Mouse (Mus musculus): ENCODE data around the gene Yjefn3. TPM values are rescaled to one million over a fixed set of nuclear protein-coding genes. Genes with fewer than 3 reads are reported as not detected.

The Yjefn3 gene
- polyA plus RNA-seq, 1 experiment from 2014 or later, result 5.5 TPM

DNA sequence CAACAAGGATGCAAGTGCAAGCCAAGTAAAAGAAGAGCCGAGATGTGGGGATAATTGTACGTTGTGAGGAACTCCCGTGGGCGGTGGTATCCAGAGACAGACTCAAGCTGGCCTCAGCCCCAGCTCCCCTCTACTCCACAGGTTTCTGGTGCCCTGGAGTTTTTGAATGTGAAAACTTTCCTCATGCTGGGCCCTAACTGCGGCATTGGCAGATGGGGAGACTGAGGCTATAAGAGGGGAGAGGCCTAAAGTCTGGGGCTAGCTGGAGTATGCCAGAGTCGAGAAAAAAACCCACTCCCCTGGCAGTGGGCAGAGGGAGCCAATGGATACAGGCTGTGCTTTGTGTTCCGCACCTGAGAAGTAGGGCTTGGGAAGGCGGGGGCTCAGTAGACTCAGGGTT lies 1.6 kb upstream of the Yjefn3 start:
- H3K27me3 ChIP-seq, result no peaks in the 10 kb centered on the region
- H3K27ac ChIP-seq, result no peak overlapping the region
- no peaks in the 10 kb centered on the region for H3K9me3 ChIP-seq
- no peak for ATAC-seq (ENCODE audit: borderline replicate concordance, extremely low read depth, low FRiP score, low TSS enrichment)
- H3K4me2 ChIP-seq, result peak overlapping the region; percentile 95; the same call in 1 of the 2 replicates
- H3K9ac ChIP-seq, result no peak overlapping the region
- WGBS, result 75% methylated on average over 8 of the region's 8 CpGs
- H3K4me1 ChIP-seq, result peaks cover 28% of the 10 kb centered on the region
- H3K4me3 ChIP-seq, result no peak overlapping the region
- peaks cover 13% of the 10 kb centered on the region for H3K36me3 ChIP-seq

DNA sequence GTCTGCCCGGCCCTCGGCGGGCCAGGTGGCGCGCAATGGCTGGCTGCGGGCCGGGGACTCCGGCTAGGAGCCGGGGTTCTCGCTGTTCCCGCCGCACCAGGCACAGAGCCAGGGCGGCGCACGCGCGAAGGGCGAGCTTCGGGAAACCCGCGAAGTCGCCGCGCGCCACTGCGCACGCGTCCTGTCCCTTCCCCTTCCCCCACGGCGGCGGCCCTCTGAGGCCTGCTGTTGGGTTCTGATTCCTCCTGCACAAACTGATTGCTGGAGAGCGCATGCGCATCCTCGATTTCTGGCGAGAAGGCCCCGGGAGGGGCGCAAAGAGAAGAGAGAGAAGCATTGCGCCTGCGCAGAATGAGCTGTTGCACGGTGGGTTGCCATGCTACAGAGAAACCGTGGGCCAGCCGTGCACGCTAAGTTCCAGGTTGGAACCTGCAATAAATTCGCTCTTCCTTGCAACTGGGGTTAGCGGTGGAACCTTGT lies 591 bp upstream of the Yjefn3 start:
- H3K9ac ChIP-seq, result peak overlapping the region; percentile 69
- H3K27me3 ChIP-seq, result no peaks in the 10 kb centered on the region
- H3K9me3 ChIP-seq, result no peaks in the 10 kb centered on the region
- H3K4me1 ChIP-seq, result peaks cover 30% of the 10 kb centered on the region
- H3K4me3 ChIP-seq, result peak overlapping the region; percentile 72
- peak; percentile 86 for ATAC-seq (ENCODE audit: borderline replicate concordance, extremely low read depth, low FRiP score, low TSS enrichment)
- peak overlapping the region; percentile 95 for H3K4me2 ChIP-seq
- under 1% methylated on average over 45 of the region's 45 CpGs for WGBS
- peak overlapping the region; percentile 90 for H3K27ac ChIP-seq
- peaks cover 5% of the 10 kb centered on the region; the same call in 1 of the 2 replicates for H3K36me3 ChIP-seq

DNA sequence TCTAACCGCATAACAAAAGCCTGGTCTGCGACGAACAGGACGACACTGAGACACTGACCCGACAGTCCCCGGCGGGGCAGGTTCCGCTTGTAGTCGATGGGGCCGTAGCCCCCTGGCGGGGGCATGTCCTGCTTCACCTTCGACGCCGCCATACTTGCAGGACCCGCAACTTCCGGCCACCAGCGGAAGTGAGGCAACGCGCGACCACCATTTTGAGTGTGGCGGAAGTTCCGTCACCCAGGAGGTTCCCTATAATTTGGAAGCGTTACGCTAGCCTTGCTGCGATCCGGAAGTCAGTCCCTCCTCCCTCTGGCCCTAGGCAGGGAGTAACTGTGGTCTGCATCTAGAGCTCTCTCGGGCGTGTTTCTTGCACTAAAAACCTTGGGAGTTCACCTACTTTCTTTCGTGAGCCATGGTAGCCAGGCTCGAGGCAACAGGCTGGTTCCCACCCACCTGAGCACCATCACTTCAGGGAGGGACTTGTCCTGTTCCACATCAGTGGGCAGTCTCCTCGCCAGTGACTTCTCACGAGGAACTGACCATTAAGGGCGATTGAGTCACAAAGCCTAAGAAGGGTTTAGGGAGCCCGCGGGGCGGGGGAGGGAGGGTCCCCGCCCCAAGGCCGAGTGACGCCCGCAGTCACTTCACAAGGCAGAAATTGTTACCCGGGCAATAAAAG lies 889 bp downstream of the Yjefn3 start:
- Histone ChIP-seq H3K4me3 (peak overlapping the region; percentile 72), H3K36me3 (no peaks in the 10 kb centered on the region), H3K27ac (peak overlapping the region; percentile 90), H3K4me2 (peak overlapping the region; percentile 95), H3K4me1 (peaks cover 31% of the 10 kb centered on the region), H3K9ac (peak overlapping the region; percentile 71), H3K9me3 (no peaks in the 10 kb centered on the region), H3K27me3 (no peaks in the 10 kb centered on the region)
- ATAC-seq (ENCODE audit: borderline replicate concordance, extremely low read depth, low FRiP score, low TSS enrichment), result peak; percentile 82
- WGBS, result 2% methylated on average over 41 of the region's 41 CpGs

DNA sequence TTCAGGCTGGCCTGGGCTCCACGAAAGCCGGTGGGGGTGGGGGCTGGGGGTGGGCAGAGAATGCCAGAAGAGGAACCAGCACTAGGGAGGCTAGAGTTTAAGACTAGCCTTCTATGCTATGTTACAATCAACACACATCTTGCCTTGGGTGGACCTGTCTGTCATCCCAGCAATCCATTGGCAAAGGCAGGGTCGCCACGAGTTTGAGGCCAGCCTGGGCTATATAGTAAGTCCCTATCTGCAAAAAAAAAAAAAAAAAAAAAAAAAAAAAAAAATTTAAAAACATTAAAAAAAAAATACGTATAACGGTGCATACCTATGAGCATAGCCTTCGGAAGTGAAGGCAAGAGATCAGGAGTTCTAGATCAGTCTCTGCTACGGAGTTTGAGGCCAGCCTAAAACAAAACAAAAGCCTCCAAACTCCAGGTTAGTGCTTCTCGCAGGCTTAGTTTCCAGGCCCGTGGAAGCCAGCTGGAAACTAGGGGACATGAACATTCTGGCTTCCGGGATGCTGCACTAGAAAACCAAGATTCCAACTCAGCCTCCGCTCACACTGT lies 1.5 kb downstream of the Yjefn3 start:
- Histone ChIP-seq H3K36me3 (no peaks in the 10 kb centered on the region), H3K9me3 (no peaks in the 10 kb centered on the region), H3K4me2 (peak overlapping the region; percentile 95), H3K4me1 (peaks cover 31% of the 10 kb centered on the region), H3K27me3 (no peaks in the 10 kb centered on the region), H3K27ac (peak overlapping the region; percentile 90), H3K9ac (peak overlapping the region; percentile 71), H3K4me3 (peak overlapping the region; percentile 72)
- no peak for ATAC-seq (ENCODE audit: borderline replicate concordance, extremely low read depth, low FRiP score, low TSS enrichment)
- 16% methylated on average over 12 of the region's 12 CpGs for WGBS

DNA sequence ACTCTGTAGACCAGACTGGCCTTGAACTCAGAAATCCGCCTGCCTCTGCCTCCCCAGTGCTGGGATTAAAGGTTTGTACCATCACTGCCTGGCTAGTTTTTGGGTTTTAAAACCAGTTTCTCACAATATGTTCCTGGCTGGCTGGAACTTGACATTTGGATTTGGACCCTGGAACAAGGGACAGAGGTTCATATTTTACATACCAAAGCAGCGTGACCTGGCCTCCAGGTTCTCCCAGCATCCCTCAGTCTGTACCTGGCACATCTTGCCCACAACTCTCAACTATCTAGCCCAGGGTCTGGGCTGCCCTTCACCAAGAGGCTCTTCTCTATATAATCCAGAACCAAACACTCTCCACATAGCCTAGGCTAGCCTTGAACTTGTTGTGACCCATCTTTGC lies 2.6 kb downstream of the Yjefn3 start:
- Histone ChIP-seq H3K9ac (no peak overlapping the region), H3K27me3 (no peaks in the 10 kb centered on the region), H3K4me3 (no peak overlapping the region), H3K9me3 (no peaks in the 10 kb centered on the region), H3K36me3 (no peaks in the 10 kb centered on the region), H3K4me1 (peaks cover 35% of the 10 kb centered on the region), H3K27ac (no peak overlapping the region), H3K4me2 (peak overlapping the region; percentile 95; the same call in 1 of the 2 replicates)
- no peak for ATAC-seq (ENCODE audit: borderline replicate concordance, extremely low read depth, low FRiP score, low TSS enrichment)
- WGBS, result 93% methylated on average over 2 of the region's 2 CpGs

DNA sequence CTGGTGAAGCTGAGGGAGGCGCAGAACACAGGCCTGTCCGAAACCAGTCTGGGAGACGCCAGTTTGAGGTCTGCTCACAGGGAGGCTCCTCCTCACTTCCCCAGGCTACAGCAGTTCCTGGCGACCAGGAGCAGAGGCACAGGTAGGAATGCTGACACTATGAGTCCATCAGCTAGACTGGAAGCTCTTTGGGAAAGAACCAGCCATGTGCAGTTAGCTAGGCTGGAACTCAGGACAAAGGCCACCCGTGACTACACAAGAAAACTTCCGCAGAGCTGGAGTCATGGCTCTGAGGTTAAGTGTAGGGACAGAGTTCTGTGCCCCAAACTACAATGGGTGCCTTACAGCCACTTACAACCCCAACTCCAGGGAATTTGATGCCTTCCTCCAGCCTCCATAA lies 4.7 kb downstream of the Yjefn3 start:
- 0 out of 2 replicates have a peak, but pooled peaks cover 4% of the 10 kb centered on the region for H3K36me3 ChIP-seq
- no peak overlapping the region for H3K4me3 ChIP-seq
- no peak overlapping the region for H3K4me2 ChIP-seq
- no peaks in the 10 kb centered on the region for H3K27me3 ChIP-seq
- H3K9me3 ChIP-seq, result no peaks in the 10 kb centered on the region
- no peak overlapping the region for H3K27ac ChIP-seq
- no peak overlapping the region for H3K9ac ChIP-seq
- no peak for ATAC-seq (ENCODE audit: borderline replicate concordance, extremely low read depth, low FRiP score, low TSS enrichment)
- 85% methylated on average over 6 of the region's 6 CpGs for WGBS
- H3K4me1 ChIP-seq, result peaks cover 36% of the 10 kb centered on the region

DNA sequence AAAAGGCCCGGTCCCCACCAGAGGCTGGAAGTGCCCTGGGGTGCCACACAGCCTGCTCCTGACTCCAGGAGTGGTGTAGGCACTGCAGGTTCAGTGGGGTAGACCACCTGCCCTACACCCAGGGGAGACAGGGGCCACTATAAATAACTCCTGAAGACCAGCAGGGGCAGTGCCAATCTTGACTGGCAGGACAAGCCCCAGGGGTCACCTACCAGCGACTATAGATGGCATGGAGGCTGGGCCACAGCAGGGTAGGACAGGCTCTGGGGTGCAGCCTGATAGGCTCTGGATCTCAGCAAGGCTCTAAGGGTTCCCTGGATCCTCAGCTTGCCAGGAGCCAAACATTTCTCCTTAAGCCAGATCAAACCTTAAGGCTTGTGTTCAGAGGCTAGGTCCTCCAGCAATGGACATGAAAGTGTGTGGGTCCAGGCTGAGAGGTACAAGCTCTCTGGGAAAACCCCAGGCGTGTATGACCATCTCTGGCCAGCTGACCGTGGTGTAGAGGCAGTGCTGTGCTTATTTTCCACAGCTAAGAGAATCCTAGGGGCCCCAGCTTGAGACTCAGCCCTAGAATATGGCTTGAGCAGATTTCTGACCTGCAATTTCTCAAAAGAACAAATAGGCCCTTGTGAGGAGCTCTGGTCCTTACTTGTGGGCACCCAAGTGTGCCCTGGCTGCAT lies 6.6 kb downstream of the Yjefn3 start:
- no peak for ATAC-seq (ENCODE audit: borderline replicate concordance, extremely low read depth, low FRiP score, low TSS enrichment)
- Histone ChIP-seq H3K4me2 (no peak overlapping the region), H3K9ac (no peak overlapping the region), H3K36me3 (0 out of 2 replicates have a peak, but pooled peaks cover 5% of the 10 kb centered on the region), H3K27ac (no peak overlapping the region), H3K4me3 (no peak overlapping the region), H3K4me1 (peaks cover 24% of the 10 kb centered on the region), H3K27me3 (peaks cover 3% of the 10 kb centered on the region), H3K9me3 (no peaks in the 10 kb centered on the region)
- 75% methylated on average over 4 of the region's 4 CpGs for WGBS

DNA sequence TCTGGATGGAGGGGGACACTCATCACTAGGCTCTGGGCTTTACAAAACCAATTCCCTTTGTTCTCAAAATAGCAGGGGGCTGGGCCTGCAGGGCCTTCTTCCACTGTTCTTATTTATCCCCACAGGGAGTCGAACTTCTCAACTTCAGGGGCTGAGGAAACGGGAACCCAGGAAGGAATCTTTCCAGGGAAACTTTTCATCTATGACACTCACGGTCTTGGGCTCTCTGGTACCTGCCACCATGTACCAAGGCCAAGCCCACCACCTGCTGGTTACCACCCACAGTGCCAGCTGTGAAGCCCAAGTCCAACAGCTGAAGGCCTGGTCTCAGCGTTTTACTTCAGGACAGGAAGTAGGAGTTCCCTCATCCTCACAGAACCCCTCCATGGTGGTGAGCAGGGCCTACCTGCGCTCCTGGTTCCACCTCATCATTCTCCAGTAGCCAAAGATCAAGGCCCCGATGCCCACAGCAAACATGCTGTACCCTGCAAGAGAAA lies 7.6 kb downstream of the Yjefn3 start:
- Histone ChIP-seq H3K4me3 (no peak overlapping the region), H3K36me3 (0 out of 2 replicates have a peak, but pooled peaks cover 5% of the 10 kb centered on the region), H3K27me3 (peaks cover 13% of the 10 kb centered on the region), H3K9ac (no peak overlapping the region), H3K27ac (no peak overlapping the region), H3K4me1 (peaks cover 14% of the 10 kb centered on the region), H3K9me3 (no peaks in the 10 kb centered on the region), H3K4me2 (no peak overlapping the region)
- ATAC-seq (ENCODE audit: borderline replicate concordance, extremely low read depth, low FRiP score, low TSS enrichment), result no peak
- 68% methylated on average over 6 of the region's 6 CpGs for WGBS

DNA sequence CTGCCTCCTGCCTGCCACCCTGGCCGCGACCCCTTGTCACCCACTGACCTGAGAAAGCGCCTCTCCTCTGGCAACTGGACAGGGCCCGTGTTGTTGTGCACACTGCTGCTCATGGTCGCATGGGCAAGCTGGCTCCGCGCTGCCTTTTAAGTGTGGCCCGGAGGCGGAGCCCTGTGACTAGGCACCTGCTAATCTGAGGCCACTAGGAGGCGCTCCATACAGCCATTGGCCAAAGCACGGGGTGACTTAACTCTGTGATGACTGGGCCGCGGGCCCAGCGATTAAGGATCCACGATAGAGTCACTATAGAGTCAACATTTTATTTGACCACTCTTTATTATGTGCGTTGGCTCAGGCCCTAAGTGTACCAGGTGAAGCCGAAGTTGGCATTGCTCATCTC lies 8.6 kb downstream of the Yjefn3 start:
- Histone ChIP-seq H3K4me2 (no peak overlapping the region), H3K9ac (no peak overlapping the region), H3K27ac (no peak overlapping the region), H3K27me3 (peaks cover 23% of the 10 kb centered on the region), H3K4me3 (no peak overlapping the region), H3K4me1 (peaks cover 22% of the 10 kb centered on the region), H3K9me3 (no peaks in the 10 kb centered on the region), H3K36me3 (0 out of 2 replicates have a peak, but pooled peaks cover 5% of the 10 kb centered on the region)
- ATAC-seq (ENCODE audit: borderline replicate concordance, extremely low read depth, low FRiP score, low TSS enrichment), result 0 out of 2 replicates have a peak, but pooled peaks have one; percentile 32
- 35% methylated on average over 17 of the region's 17 CpGs for WGBS

DNA sequence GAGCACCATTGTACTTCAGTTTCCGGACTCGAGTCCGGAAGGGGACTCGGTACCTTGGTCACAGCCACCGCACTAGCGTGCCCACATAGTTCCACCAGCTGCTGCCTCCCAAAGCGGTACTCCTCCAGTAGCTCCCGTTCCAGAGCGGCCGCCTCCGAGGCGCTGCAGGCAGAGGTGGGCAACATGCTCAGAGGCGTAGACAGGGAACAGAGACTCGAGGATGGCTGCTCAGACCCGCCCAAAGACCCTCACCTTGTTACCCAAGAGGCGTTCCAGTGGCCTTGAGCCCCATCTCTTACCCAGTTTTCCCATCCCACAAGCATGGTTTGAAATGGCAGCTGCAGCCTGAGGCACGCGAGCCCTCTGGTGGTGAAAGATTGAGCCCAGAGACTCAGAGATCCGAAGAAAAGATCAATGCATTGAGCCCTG lies 11.7 kb downstream of the Yjefn3 start:
- Histone ChIP-seq H3K4me2 (no peak overlapping the region), H3K9me3 (no peaks in the 10 kb centered on the region), H3K4me1 (peaks cover 37% of the 10 kb centered on the region), H3K9ac (no peak overlapping the region), H3K27ac (no peak overlapping the region), H3K36me3 (0 out of 2 replicates have a peak, but pooled peaks cover 5% of the 10 kb centered on the region), H3K27me3 (peaks cover 54% of the 10 kb centered on the region), H3K4me3 (no peak overlapping the region)
- no peak for ATAC-seq (ENCODE audit: borderline replicate concordance, extremely low read depth, low FRiP score, low TSS enrichment)
- 39% methylated on average over 19 of the region's 19 CpGs for WGBS

DNA sequence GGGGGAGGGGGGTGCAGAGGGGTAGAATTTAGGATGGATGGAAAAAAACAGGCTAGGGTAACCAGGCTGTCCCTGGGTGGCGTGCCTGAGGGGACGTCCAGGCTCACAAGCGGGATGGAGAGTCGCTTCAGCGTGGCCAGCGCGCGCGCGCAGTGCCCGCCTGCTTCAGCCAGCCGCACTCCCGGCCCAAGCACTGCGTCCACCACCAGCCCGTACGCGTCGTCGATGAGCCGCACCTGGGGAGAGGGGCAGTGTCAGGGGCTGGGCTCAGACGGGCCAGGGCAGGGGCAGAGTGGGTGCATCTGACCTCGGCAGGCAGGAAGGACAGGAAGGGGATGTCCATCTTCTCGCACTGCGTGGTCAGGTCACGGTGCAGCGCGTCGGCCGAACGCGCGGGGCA lies 13.6 kb downstream of the Yjefn3 start:
- peak overlapping the region; percentile 52 for H3K4me2 ChIP-seq
- WGBS, result 3% methylated on average over 32 of the region's 32 CpGs
- peaks cover 30% of the 10 kb centered on the region for H3K4me1 ChIP-seq
- no peaks in the 10 kb centered on the region for H3K9me3 ChIP-seq
- H3K4me3 ChIP-seq, result peak overlapping the region; percentile 26
- 0 out of 2 replicates have a peak, but pooled peaks cover 5% of the 10 kb centered on the region for H3K36me3 ChIP-seq
- H3K27ac ChIP-seq, result no peak overlapping the region
- no peak overlapping the region for H3K9ac ChIP-seq
- peaks cover 73% of the 10 kb centered on the region for H3K27me3 ChIP-seq
- ATAC-seq (ENCODE audit: borderline replicate concordance, extremely low read depth, low FRiP score, low TSS enrichment), result no peak

Data from lung, embryonic 15.5 days (tissue).